Mouse (Mus musculus): ENCODE measurements around the gene Tmco4.

Gene Tmco4

GRCm38 (mm10) chr4:138972827-138973718 lies at the start of gene Tmco4:
Gene Tmco4, plus strand, starts transcription at chr4:138972888.
- in situ Hi-C loops (cut with MboI, MseI): no loop called here

GRCm38 (mm10) chr4:138925561-138925960 lies 47.1 kb upstream of the Tmco4 start:
- in situ Hi-C loops (cut with MboI, MseI): loop anchor here (5.0 kb wide), 1 partner anchor 52 kb away; no protein-coding TSS in a partner anchor

GRCm38 (mm10) chr4:138933862-138934261 lies 38.8 kb upstream of the Tmco4 start:
- in situ Hi-C loops (cut with MboI, MseI): no loop called here

GRCm38 (mm10) chr4:138934456-138935145 lies 38.1 kb upstream of the Tmco4 start:
- in situ Hi-C loops (cut with MboI, MseI): no loop called here

GRCm38 (mm10) chr4:138938495-138939269 lies 34.0 kb upstream of the Tmco4 start:
- in situ Hi-C loops (cut with MboI, MseI): no loop called here

GRCm38 (mm10) chr4:138939481-138939880 lies 33.2 kb upstream of the Tmco4 start:
- in situ Hi-C loops (cut with MboI, MseI): no loop called here

- in situ Hi-C loops (cut with MboI, MseI): no loop called here
These were observed 31.3 kb upstream of the Tmco4 start for GRCm38 (mm10) chr4:138941401-138941800.

GRCm38 (mm10) chr4:138941966-138942365 lies 30.7 kb upstream of the Tmco4 start:
- in situ Hi-C loops (cut with MboI, MseI): no loop called here

- in situ Hi-C loops (cut with MboI, MseI): no loop called here
These were observed 29.0 kb upstream of the Tmco4 start for GRCm38 (mm10) chr4:138943730-138944129.

- in situ Hi-C loops (cut with MboI, MseI): no loop called here
These were observed 24.4 kb upstream of the Tmco4 start for GRCm38 (mm10) chr4:138948257-138948656.

GRCm38 (mm10) chr4:138958612-138959011 lies 14.1 kb upstream of the Tmco4 start:
- in situ Hi-C loops (cut with MboI, MseI): no loop called here

- in situ Hi-C loops (cut with MboI, MseI): no loop called here
These were observed 13.6 kb upstream of the Tmco4 start for GRCm38 (mm10) chr4:138959120-138959519.

GRCm38 (mm10) chr4:138959926-138960325 lies 12.8 kb upstream of the Tmco4 start:
- in situ Hi-C loops (cut with MboI, MseI): no loop called here

- in situ Hi-C loops (cut with MboI, MseI): no loop called here
These were observed 10.0 kb upstream of the Tmco4 start for GRCm38 (mm10) chr4:138962719-138963118.

GRCm38 (mm10) chr4:138965871-138966270 lies 6.8 kb upstream of the Tmco4 start:
- in situ Hi-C loops (cut with MboI, MseI): no loop called here

GRCm38 (mm10) chr4:138966866-138967265 lies 5.8 kb upstream of the Tmco4 start, which contains the start of gene Rnf186:
Gene Rnf186, plus strand, starts transcription at chr4:138967112.
- in situ Hi-C loops (cut with MboI, MseI): no loop called here

GRCm38 (mm10) chr4:138967485-138967884 lies 5.2 kb upstream of the Tmco4 start:
- in situ Hi-C loops (cut with MboI, MseI): no loop called here

- in situ Hi-C loops (cut with MboI, MseI): no loop called here
These were observed 3.7 kb upstream of the Tmco4 start for GRCm38 (mm10) chr4:138968772-138969556.

GRCm38 (mm10) chr4:138969736-138970135 lies 3.0 kb upstream of the Tmco4 start:
- in situ Hi-C loops (cut with MboI, MseI): no loop called here

- in situ Hi-C loops (cut with MboI, MseI): no loop called here
These were observed 1.3 kb upstream of the Tmco4 start for GRCm38 (mm10) chr4:138971371-138971770.

Measured in regulatory T cell (primary cell).